ENCODE assay signal across 10 mouse cellular contexts in the genomic region with DNA sequence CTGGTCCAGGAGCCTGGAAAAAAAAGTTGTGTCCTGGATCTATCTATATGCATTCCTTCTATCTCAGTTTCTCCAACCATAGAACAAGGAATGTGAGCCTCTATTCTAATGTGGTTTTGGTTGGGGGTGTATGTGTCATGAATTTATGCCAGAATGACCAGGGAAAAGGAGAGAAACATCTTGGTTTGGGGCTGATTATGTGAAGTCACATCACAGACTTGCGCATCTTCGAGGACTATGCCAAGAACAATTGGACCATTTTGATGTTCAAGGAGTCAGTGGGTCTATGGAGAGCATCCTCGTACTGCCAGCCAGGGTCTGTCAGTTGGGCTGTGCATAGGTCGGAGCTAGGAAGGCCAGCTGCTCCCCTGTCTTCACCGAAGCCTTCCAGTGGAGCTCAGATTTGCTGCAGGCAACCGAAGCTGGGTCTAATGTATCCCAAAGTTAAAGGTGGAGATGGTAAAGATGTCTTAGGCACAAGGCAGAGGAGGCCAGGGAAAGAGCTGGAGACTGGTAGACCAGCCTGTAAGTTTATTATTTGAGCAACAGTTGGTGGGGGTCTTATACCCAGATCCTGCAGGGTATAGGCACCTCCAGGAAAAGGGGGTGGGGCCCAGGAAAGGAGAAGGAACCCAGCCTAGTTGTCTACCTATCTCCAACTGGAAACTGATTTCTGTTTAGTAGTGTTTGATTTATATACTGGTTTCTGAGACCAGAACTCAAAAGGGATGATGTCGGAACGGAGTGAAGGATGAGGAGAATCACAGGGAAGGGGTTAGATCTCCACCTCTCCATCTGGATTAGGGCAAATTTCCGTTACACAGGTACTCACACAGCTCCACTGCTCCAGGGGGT. TPM values are rescaled to one million over a fixed set of nuclear protein-coding genes. Genes with fewer than 3 reads are reported as not detected.
DNase-seq lines count a peak whose midpoint lies in the region; ATAC-seq and TF ChIP-seq lines count a peak whose summit lies in the region.
"Had no signal": no experiment of that assay in that cellular context is flagged by ENCODE, and none has a peak within 500 bp of the region (broad histone marks: within the 10 kb centered on the region; RNA-seq: fewer than 3 reads in every experiment).

No protein-coding gene starts in this region.

- peak overlapping the region; percentile 75; the same call in 1 of the 2 replicates for H3K4me2 ChIP-seq in liver, embryonic 11.5 days
- H3K4me2 ChIP-seq in liver, embryonic 12.5 days: peak overlapping the region; percentile 70
- H3K4me2 ChIP-seq in forebrain, embryonic 11.5 days (ENCODE audit: low read depth, low read length, severe bottlenecking): no peak overlapping the region

- H3K36me3 ChIP-seq in heart, adult 2 months (ENCODE audit: control insufficient read depth, insufficient read depth, low read length): no peaks in the 10 kb centered on the region
- no peaks in the 10 kb centered on the region for H3K36me3 ChIP-seq in liver, embryonic 11.5 days (ENCODE audit: control insufficient read depth, insufficient read depth, low read length)
- H3K36me3 ChIP-seq in embryonic facial prominence, embryonic 10.5 days (replicated peaks): no peaks in the 10 kb centered on the region
- H3K36me3 ChIP-seq in liver, embryonic 12.5 days: no peaks in the 10 kb centered on the region
- H3K36me3 ChIP-seq in forebrain, embryonic 11.5 days (ENCODE audit: control insufficient read depth, insufficient read depth, low read length): no peaks in the 10 kb centered on the region

- H3K79me2 ChIP-seq in heart, adult 2 months (replicated peaks; ENCODE audit: control insufficient read depth, insufficient read depth, low read length): no peaks in the 10 kb centered on the region

- ATAC-seq in liver, embryonic 11.5 days (replicated peaks; ENCODE audit: low FRiP score): no peak
- ATAC-seq in liver, embryonic 12.5 days: no peak
- ATAC-seq in forebrain, embryonic 11.5 days (replicated peaks; ENCODE audit: low FRiP score): no peak

- TF ChIP-seq POLR2A in heart, adult 2 months (IDR thresholded peaks at IDR 0.05; ENCODE audit: insufficient read depth, low read depth, low read length): no peak

- 27% methylated on average over 9 of the region's 9 CpGs for whole genome bisulfite sequencing in heart, adult 2 months
- 14% methylated on average over 9 of the region's 9 CpGs for WGBS in liver, embryonic 11.5 days
- WGBS in embryonic facial prominence, embryonic 10.5 days: 6% methylated on average over 9 of the region's 9 CpGs
- WGBS in liver, embryonic 12.5 days (ENCODE audit: insufficient replicate concordance): 14% methylated on average over 9 of the region's 9 CpGs
- WGBS in forebrain, embryonic 11.5 days: 8% methylated on average over 9 of the region's 9 CpGs

- peak overlapping the region; percentile 28; the same call in 1 of the 2 replicates for H3K4me3 ChIP-seq in heart, adult 2 months
- H3K4me3 ChIP-seq in liver, embryonic 11.5 days (ENCODE audit: low read depth, low read length): peak overlapping the region; percentile 44; the same call in 1 of the 2 replicates
- H3K4me3 ChIP-seq in embryonic facial prominence, embryonic 10.5 days: peak overlapping the region; percentile 65
- H3K4me3 ChIP-seq in liver, embryonic 12.5 days: 0 out of 2 replicates have a peak overlapping the region, but pooled peaks have one; percentile 52
- H3K4me3 ChIP-seq in forebrain, embryonic 11.5 days (ENCODE audit: low read depth, low read length): no peak overlapping the region
- H3K4me3 ChIP-seq: erythroblast, embryonic 14.5 days had no signal

- H3K27ac ChIP-seq in heart, adult 2 months: no peak overlapping the region
- no peak overlapping the region for H3K27ac ChIP-seq in liver, embryonic 11.5 days (ENCODE audit: low read depth, low read length)
- H3K27ac ChIP-seq in embryonic facial prominence, embryonic 10.5 days (replicated peaks): no peak overlapping the region
- H3K27ac ChIP-seq in liver, embryonic 12.5 days: no peak overlapping the region
- no peak overlapping the region for H3K27ac ChIP-seq in forebrain, embryonic 11.5 days (ENCODE audit: low read depth, low read length)

- TF ChIP-seq CTCF in heart, adult 2 months (IDR thresholded peaks at IDR 0.05): no peak

- no peak for DNase-seq in heart, adult 2 months
- DNase-seq in heart, adult 8-10 months (ENCODE audit: low spot score): no peak
- DNase-seq in liver, embryonic 11.5 days (ENCODE audit: low spot score): no peak
- no peak for DNase-seq in liver
- peak; percentile 48 for DNase-seq in embryonic facial prominence, embryonic 10.5 days (ENCODE audit: low spot score)
- DNase-seq in ovary, postnatal 14 days (ENCODE audit: low spot score): no peak
- no peak for DNase-seq in forebrain, embryonic 11.5 days (ENCODE audit: low spot score)

- no peak for TF ChIP-seq EP300 in heart, adult 2 months (IDR thresholded peaks at IDR 0.05; ENCODE audit: insufficient read depth, low read depth, low read length)

- intact Hi-C loops in heart, adult 2 months (cut with DNase I): no loop called here

- H3K27me3 ChIP-seq in heart, adult 2 months (ENCODE audit: control insufficient read depth, insufficient read depth, low read length): peaks cover 49% of the 10 kb centered on the region
- H3K27me3 ChIP-seq in liver, embryonic 11.5 days (replicated peaks; ENCODE audit: control insufficient read depth, insufficient read depth, low read length): peaks cover 100% of the 10 kb centered on the region
- peaks cover 100% of the 10 kb centered on the region for H3K27me3 ChIP-seq in embryonic facial prominence, embryonic 10.5 days (replicated peaks; ENCODE audit: low read depth, poor library complexity, severe bottlenecking)
- peaks cover 100% of the 10 kb centered on the region for H3K27me3 ChIP-seq in liver, embryonic 12.5 days (replicated peaks)
- peaks cover 100% of the 10 kb centered on the region for H3K27me3 ChIP-seq in forebrain, embryonic 11.5 days (ENCODE audit: control insufficient read depth, insufficient read depth, low read length)

- no peak overlapping the region for H3K9ac ChIP-seq in heart, adult 2 months (ENCODE audit: low read depth, low read length)
- H3K9ac ChIP-seq in liver, embryonic 11.5 days (ENCODE audit: low read depth, low read length): no peak overlapping the region
- no peak overlapping the region for H3K9ac ChIP-seq in liver, embryonic 12.5 days
- no peak overlapping the region for H3K9ac ChIP-seq in forebrain, embryonic 11.5 days (ENCODE audit: low read length)

- peaks cover 3% of the 10 kb centered on the region; the same call in 1 of the 2 replicates for H3K4me1 ChIP-seq in heart, adult 2 months (ENCODE audit: control insufficient read depth, insufficient read depth, low read length)
- peaks cover 8% of the 10 kb centered on the region for H3K4me1 ChIP-seq in liver, embryonic 11.5 days (replicated peaks; ENCODE audit: control insufficient read depth, insufficient read depth, low read length)
- H3K4me1 ChIP-seq in embryonic facial prominence, embryonic 10.5 days: peaks cover 61% of the 10 kb centered on the region
- peaks cover 20% of the 10 kb centered on the region for H3K4me1 ChIP-seq in liver, embryonic 12.5 days
- H3K4me1 ChIP-seq in forebrain, embryonic 11.5 days (replicated peaks; ENCODE audit: control insufficient read depth, insufficient read depth, low read length): peaks cover 16% of the 10 kb centered on the region

- no peaks in the 10 kb centered on the region for H3K9me3 ChIP-seq in liver, embryonic 11.5 days (ENCODE audit: control insufficient read depth, low read length)
- H3K9me3 ChIP-seq in embryonic facial prominence, embryonic 10.5 days: no peaks in the 10 kb centered on the region
- no peaks in the 10 kb centered on the region for H3K9me3 ChIP-seq in liver, embryonic 12.5 days (replicated peaks)
- H3K9me3 ChIP-seq in forebrain, embryonic 11.5 days (ENCODE audit: control insufficient read depth, low read length): no peaks in the 10 kb centered on the region

RNA-seq across cellular contexts. Expression of a gene that starts 1.7 kb away (rescaled TPM):
- total RNA-seq in heart, adult 2 months (2021): not detected
- 0.04 TPM in 1 of 2 replicates, not detected in the other for polyA plus RNA-seq in heart, adult 2 months (2012; rRNA removed)
- total RNA-seq in heart, adult 8-10 months (2022): not detected
- 0.19 and 0.40 TPM in 2 replicates for polyA plus RNA-seq in liver, embryonic 11.5 days (2014; fragmentation: Nextera tagmentation; extraction: Ambion mirVana)
- polyA plus RNA-seq in embryonic facial prominence, embryonic 10.5 days (2016; fragmentation: Nextera tagmentation; extraction: Ambion mirVana): 3.6 and 4.3 TPM in 2 replicates
- 0.06 TPM in 1 of 2 replicates, not detected in the other for polyA plus RNA-seq in liver, embryonic 12.5 days (2016; fragmentation: Nextera tagmentation; extraction: Ambion mirVana)
- polyA plus RNA-seq in forebrain, embryonic 11.5 days (2014; fragmentation: Nextera tagmentation; extraction: Ambion mirVana): 0.23 and 0.29 TPM in 2 replicates
- total RNA-seq: gastrocnemius, postnatal 4 days had no signal
- polyA plus RNA-seq: erythroblast, embryonic 14.5 days had no signal

RNA-seq across cellular contexts. Expression of a gene that starts 24.4 kb away (rescaled TPM):
- total RNA-seq in heart, adult 2 months (2021): not detected
- polyA plus RNA-seq in heart, adult 2 months (2012; rRNA removed): not detected in 2 replicates
- total RNA-seq in heart, adult 8-10 months (2022): not detected
- polyA plus RNA-seq in liver, embryonic 11.5 days (2014; fragmentation: Nextera tagmentation; extraction: Ambion mirVana): 0.63 and 0.68 TPM in 2 replicates
- polyA plus RNA-seq in embryonic facial prominence, embryonic 10.5 days (2016; fragmentation: Nextera tagmentation; extraction: Ambion mirVana): 29.8 and 31.3 TPM in 2 replicates
- polyA plus RNA-seq in liver, embryonic 12.5 days (2016; fragmentation: Nextera tagmentation; extraction: Ambion mirVana): 0.05 and 0.08 TPM in 2 replicates
- polyA plus RNA-seq in forebrain, embryonic 11.5 days (2014; fragmentation: Nextera tagmentation; extraction: Ambion mirVana): 1.4 TPM in 2 replicates
- polyA plus RNA-seq: erythroblast, embryonic 14.5 days had no signal

Comparison
In these comparisons a context has a peak if more than half of its experiments do, and no peak if none do; other contexts are left out.
1. RNA of a gene that starts 24.4 kb away (polyA plus RNA-seq): 29.8 to 31.3 TPM in embryonic facial prominence, embryonic 10.5 days; 1.4 TPM in forebrain, embryonic 11.5 days, 0.63 to 0.68 TPM in liver, embryonic 11.5 days, 0.05 to 0.08 TPM in liver, embryonic 12.5 days and not detected in heart, adult 2 months; every median in the first group is over 10 times any median in the second.